Mouse (Mus musculus): ENCODE results near the gene Gpr3.

DNA sequence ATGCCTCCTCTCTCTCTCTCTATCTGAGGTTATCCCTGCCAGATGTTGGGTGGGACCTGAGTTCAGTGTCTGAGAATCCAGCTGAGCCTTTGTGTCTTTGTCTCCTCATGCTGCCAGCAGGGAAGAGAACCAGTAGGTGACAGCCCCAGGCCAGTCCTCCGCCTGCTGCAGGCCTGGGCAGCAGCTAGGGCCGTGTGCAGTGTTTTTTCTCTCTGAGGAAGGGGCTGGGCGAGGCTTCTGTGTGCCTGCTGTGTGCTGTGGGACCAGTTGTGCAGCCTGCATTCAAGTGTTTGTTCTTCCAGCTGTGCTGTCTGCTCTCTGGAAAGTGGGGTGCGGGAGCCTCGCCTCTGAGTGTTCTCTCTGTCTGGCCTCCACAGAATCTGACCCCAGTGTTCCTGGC, 11.5 kb upstream of the Gpr3 start:
- TF ChIP-seq EP300 (optimal IDR thresholded peaks at IDR 0.05), result no peak
- no peak for TF ChIP-seq CTCF (IDR thresholded peaks at IDR 0.05; ENCODE audit: low read depth)

All from stomach, postnatal 0 days (tissue).